Mouse (Mus musculus) gastrocnemius, postnatal 14 days (tissue): Measurements from ENCODE around the gene Map3k13. TPM values are rescaled to one million over a fixed set of nuclear protein-coding genes. Genes with fewer than 3 reads are reported as not detected.
"Not testable (repeated sequence)": the region's sequence is repeated elsewhere in the genome, so short reads cannot be mapped to it uniquely, and the experiment has no call there.

Source experiments
- DNase-seq: peaks from one replicate; pipeline ENCODE4 v3.0.0; 2021; ENCODE audit warnings: mixed read lengths
- intact Hi-C: fragments of 180-260 bp; cut with DNase I; formaldehyde crosslinking; loops from one replicate; pipeline ENCODE4 v1.15.1; 2025; ENCODE audit warnings: low total_unique reads
- long read RNA-seq, 2 experiments: library from polyadenylated mRNA; stranded (forward); transcript quantifications; one replicate each; pipeline ENCODE4 v2.0.0; 2021
- total RNA-seq, 2 experiments: library from RNA; stranded (reverse); gene quantifications; 2 replicates each; pipeline ENCODE4 v1.2.3; 2021

Gene Map3k13
- total RNA-seq = under 1 TPM; 0.41 to 0.44 TPM
- long read RNA-seq, experiment 1, partial matches to known transcripts = 0 of 5 reads
- long read RNA-seq, experiment 1, other reads (novel, unspliced or antisense) = 5 of 5 reads
- long read RNA-seq, experiment 2, partial matches to known transcripts = 0 of 9 reads
- long read RNA-seq, experiment 2, other reads (novel, unspliced or antisense) = 9 of 9 reads

DNA sequence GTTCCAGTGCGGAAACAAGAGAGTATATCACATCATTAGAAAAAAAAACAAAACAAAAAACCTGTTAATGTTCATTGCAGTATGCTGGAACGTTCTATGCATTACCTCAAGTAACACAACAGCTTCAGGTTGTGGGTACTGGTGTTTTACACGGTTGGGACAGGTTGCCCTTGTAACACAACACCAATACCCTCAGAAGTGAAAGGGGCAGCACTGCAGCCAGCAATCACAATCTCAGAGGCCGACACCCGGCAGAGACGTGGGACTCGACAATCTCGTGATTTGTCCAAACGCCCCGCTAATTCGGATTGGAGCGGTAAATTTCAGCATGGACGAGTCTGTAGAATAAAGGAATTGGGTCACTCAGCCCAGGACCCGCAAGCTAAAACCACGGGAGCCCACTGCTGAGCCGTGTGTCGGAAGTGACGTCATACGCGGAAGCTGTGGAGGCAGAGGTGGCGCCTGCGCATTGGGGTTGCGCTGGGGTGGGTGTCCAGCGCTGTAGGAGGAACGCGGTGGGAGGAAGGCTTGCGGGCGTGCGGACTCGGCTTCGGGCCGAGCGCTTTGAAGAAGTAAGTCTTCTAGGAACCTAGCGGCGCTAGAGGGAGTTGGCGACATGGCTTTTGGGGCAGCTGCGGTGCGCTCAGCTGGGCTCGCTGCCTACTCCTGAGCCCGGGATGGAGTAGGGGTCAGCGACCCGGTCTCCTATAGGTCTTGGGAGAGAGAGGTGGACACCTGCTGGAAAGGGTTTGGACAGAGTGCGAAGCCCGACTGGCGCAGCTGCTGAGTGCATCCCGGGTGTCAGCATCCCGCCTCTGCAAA lies at the start of gene Map3k13:
Gene Map3k13, plus strand, starts transcription at position 472 of the 822 bp plus-strand sequence.
- intact Hi-C loops = no loop called here
- peak; percentile 95 for DNase-seq

DNA sequence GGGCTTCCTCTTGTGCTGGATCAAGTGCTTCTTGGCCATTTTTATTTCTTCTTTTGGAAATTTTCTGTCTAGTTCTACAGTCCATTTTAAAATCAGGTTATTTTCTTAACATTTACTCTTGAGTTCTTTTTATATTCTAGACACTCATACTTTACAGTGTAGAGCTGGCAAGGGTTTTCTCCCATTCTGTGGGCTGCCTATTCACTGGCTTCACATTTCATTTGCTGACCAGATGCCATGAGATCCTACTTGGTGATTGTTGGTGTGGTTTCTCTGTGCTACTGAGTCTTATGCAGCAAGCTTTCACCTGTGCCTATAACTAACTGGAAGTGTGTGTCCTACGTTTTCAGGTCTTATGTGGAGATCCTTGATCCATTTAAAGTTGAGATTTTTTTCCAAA lies 35.7 kb upstream of the Map3k13 start:
- intact Hi-C loops = no loop called here
- no peak for DNase-seq

DNA sequence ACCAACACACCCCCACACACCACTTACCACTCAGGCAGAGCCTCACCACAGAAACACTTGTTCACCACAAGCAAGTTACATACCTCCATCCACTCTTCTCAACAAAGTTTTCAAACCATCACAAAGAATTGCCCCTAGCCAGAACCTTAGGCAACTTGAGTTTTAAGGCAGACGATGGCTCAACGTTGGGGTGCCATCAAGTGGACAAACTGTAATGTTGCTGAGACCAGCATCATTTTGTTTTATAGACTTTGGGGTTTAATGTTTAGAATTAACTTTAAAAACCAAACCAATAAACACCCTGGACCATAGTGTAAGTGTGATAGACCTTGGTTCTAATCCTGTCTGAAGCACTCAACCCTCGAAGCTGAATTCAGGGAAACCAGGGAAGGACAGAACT lies 25.9 kb upstream of the Map3k13 start:
- DNase-seq = no peak
- intact Hi-C loops = no loop called here

DNA sequence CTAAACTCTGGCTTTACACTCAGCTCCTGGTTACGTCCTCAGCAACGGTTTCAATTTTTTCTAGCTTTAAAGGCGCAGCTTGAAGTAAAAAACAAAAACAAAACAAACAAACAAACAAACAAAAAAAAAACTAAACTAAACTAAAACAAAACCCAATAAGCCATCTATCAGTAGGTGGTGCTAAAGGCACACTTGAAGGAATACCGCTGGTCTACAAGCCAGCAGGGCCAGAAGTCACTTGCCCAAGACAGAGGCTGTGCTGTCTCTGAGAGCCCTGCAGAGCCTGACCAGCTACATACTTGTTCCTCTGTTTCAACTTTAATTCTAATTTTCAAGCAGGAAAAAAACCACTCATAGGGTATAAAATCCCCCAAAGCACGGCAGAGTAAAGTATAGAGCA lies 24.5 kb upstream of the Map3k13 start:
- intact Hi-C loops = loop anchor here (5.0 kb wide), 1 partner anchor 43 kb away; no protein-coding TSS in a partner anchor
- no peak for DNase-seq

DNA sequence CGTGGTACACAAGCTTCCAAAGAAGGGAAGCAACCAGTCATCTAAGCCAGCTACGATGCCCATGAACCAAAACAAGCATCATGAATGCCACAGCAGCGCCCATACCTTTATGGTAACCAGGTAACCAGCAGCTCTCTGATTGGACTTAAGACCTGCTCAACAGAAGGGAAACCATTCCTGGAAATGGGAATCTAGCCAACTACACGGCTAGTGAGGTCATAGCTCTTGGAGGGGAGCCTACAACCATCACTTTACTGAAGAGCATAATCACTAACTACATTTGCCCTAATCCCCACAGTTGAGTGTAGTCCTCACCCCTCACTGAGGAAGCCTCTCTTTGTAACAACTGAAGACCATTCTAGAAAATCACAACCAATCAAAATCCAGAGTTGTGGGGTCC lies 19.4 kb upstream of the Map3k13 start:
- intact Hi-C loops = loop anchor here (5.0 kb wide), 1 partner anchor 38 kb away; no protein-coding TSS in a partner anchor

DNA sequence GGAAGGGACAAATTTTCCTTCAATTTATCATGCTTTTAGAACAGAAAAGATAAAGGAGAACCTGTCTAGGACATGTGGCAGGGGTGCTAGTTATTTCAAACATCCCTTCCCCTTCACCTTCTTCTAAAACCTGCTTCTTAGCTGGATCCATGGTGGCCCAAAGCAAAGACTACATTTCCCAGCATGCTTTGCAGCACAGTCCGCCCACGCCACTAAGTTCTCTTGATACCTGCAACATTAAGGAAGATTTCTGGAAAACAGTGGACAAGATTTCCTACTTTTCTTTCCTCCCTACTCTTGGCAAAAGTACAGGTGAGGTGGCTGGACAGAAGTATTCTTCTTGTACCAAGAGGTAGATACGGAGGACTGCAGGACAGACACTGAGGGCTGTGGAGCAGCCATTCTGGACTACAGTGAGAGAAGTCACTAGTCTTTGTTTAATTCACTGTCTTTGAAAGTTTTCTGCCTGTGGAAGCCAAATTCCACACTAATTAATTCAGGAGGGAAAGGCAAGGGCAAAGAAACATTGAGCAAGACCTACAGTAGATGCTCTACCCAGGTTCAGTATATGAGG lies 15.8 kb upstream of the Map3k13 start:
- intact Hi-C loops = no loop called here
- DNase-seq = no peak

More for the DNA sequence above, 19.4 kb upstream of the Map3k13 start:
- no peak for DNase-seq

DNA sequence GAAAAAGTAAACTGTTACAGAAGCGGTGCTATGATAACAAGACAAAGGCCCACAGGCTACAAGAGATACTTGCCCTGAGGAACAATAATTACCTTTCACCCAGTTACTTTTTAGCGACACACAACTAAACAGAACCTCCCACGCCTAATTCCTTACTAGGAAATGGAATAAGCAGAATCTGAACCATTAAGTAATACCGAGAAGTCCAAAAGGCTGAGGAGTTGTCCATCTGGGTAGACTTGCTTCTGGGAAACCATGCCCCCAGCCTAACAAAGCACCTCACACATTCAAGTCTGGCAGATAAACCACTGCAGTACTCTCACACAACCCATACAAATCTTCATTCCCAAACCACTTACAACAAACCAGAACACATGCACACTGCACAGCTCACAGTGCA lies 15.0 kb upstream of the Map3k13 start:
- no peak for DNase-seq
- intact Hi-C loops = no loop called here

DNA sequence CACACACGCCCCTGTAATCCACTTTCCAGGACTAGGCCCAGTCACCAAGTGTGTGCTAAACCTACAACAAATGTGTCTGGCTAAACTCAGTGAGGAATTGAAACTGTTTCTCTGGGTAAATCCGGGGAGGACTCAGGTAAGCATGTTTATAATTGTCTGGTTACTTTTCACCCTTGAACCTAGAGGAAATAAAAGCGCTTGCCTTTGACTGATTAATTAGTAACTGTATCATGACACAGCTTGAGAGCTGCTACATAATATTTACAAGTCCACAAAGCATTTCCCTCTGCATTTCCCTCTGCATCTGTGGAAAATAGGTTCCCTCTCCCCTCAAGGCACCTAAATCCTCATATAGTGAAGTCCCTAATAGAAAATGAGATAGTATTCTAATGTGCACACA lies 12.9 kb upstream of the Map3k13 start:
- intact Hi-C loops = no loop called here
- DNase-seq = no peak

DNA sequence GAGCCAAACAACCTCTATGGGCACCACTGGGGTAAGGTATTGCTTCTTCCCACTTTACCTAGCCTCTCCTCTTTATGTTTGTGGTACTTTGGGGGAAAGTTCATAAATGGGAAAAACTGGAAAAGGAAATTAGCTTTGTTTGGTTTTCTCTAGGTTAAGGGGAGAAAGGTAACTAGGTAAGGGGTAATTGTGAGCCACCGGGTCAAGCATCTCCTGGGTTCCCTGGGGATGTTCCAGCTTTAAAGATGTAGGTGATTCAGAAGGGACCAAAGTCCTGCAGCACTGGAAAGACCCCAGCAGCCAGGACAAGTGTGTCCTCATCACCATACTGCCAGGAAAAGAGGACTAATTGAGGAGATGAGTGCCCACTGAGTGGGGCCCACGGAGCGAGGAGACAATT lies 12.3 kb upstream of the Map3k13 start:
- intact Hi-C loops = no loop called here
- no peak for DNase-seq

DNA sequence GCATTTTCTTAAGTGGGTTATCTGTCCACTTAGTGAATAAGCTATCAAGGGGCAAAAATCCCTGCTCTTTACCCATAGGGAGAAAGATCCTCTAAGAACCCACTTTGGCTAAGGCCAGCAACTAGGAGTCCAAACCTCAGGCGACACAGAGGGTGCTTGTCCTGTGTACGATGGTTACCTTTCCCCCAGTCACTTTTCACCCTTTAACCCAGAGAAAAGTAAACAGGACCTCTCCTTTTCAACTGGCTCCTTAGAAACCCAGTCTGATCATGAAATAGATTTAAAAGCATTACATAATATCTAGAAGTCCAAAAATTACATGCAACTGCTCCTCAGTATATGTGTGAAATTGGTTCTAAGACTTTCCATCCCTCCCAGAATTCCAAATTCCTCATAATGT lies 11.3 kb upstream of the Map3k13 start:
- DNase-seq = no peak
- intact Hi-C loops = no loop called here

DNA sequence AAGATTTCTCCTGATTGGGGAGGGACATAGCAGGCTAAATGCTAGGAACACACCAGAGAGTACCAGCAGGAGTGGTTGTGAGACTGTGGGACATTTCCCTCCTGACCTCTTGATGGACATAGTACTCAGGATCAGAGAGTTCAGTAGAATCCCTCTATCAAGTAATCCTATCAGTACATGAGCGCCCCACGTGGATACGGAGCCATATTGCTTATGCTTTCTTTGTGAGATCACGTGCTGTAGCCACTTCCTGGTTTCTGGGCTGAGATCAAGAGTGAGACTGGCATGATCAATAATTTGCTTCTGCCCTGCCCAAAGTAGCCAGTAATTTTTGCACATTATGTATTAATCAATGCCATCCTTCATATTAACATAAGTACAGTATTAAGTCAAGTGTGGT lies 9.1 kb upstream of the Map3k13 start:
- intact Hi-C loops = no loop called here

DNA sequence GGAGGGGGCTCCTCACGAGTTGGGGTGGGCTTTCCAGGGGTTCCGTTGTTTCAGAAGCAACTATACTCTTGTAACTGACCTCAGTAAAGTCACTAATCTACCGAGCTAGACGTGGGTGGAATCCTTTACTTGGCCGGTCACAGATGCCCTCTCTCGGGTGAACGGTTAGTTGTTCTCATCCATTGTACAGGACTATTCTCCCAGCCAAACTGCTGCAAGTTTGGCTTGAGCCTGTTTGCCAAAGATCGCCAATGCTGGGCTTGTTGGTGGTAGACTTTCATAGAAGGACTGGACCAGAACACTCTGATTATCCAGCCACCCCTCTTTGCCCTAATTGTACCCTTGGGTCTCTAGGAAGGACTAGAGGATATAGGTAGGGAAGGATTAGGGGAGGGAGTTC lies 7.8 kb upstream of the Map3k13 start:
- DNase-seq = no peak
- intact Hi-C loops = no loop called here

More for the DNA sequence above, 9.1 kb upstream of the Map3k13 start:
- DNase-seq = no peak

DNA sequence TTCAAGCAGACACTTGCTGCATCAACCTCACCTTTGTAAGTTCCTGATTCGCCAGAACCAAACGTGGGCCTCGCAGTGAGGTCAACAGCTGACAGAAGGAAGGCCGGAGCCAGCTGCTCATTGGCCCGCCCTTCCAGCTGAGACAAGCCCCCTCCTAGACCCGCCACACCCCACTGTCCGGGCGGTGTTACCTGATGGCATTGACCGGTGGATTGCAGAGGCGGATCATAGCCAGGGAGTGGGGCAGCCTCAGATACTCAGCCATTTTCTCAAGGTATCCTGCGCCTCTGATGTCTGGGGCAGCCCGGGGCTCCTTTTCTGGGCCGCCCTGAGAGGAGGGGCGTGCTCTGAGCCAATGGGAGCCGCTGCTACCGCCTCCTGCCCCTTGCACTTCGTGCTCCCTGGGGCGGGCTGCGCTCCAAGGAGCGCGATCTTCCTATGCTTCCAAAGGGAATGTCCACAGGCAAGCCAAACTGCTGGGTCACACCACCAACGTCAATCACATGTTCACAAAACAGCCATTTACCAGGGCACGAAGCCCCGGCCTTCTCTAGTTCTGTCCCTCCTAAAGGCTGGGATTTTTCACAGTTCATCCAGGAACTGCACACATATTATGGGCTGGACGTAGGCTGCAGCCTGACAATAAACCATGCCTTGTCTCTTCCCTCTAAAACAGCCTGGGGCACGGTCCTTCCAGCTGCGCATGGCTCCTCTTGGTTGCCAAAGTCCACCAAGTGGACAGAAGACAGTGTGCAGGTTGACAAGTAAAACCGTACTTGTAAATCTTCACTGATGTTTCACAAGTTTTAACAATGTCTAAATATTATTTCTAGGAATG lies 6.4 kb upstream of the Map3k13 start, which contains the start of gene Ehhadh:
Gene Ehhadh, minus strand, starts transcription at position 292 of the 838 bp plus-strand sequence.
- intact Hi-C loops = no loop called here
- DNase-seq = peak; percentile 76

DNA sequence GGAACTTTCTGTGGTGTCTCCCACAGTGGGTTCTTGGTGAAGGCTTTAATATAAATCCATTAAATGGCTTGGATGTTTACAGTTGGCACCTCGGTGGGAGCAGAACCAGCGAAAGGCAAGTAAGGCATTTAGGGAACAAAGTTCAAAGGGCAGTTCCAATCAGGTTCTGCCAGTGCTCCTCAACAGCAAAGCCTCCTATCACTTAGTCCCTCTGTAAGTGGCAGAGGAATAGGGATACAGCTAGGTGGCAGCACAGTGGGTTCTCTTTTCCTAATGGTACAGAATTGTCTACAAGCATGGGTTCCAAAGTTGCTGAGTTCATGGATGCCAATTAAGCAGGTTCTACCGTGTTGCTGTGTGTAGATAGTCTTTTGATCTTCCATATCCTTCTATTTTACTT lies 5.6 kb upstream of the Map3k13 start:
- DNase-seq = no peak

DNA sequence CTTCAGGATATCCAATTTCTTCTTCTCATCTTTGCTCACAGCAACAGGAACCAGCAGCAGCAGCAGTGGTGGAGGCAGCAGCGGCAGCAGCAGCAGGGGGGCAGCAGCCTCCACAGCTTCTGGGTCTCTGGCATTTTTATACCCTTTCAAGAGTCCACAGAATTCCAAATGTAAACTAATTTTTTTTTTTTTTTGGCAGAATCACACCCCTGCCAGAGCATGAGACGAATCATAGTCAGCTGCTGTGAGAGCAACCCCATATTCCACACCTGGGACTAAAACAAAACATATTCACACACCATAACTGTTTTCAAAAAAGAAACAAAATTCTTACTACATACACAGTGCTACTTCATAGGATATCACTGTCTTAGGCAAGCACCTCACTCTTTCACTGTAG lies 5.0 kb upstream of the Map3k13 start:
- DNase-seq = no peak
- intact Hi-C loops = no loop called here

More for the DNA sequence above, 5.6 kb upstream of the Map3k13 start:
- intact Hi-C loops = no loop called here

DNA sequence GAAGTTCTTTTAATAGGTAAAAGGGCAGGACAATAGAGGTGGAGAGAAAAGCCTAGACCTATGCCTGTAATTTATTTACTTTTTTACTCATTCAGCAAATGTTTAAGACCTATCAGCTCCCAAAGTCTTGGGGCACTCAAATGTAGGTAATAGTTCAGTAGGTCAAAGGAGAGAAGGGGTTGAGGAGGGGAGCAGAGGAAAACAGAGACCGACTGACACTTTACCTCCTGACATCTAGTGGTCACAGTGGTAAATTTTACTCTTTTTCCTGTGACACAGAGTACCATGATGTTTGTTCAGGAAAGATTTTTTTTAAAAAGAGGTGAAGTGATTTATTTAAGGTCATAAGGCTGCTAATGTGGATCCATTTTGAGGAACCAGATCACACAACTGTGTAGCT lies 3.7 kb upstream of the Map3k13 start:
- DNase-seq = no peak
- intact Hi-C loops = no loop called here

DNA sequence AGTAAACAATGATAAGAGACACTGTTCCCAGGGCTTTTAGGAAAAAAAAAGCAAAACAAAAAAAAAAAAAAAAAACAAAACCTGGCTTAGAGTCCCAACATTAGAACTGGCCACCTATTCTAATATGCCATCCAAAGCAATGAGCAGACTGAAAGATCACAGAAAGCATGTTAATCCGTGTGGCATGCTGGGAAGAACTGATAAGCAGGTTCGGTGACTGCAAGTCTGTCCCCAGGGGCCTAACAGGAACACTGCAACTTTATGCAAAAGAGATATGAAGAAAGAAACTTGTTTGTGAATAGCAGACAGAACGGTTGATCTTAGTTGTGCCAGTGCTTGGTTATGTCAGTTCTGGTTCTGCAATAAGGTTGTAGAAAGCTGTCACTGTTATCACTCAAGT lies 2.4 kb upstream of the Map3k13 start:
- intact Hi-C loops = no loop called here

DNA sequence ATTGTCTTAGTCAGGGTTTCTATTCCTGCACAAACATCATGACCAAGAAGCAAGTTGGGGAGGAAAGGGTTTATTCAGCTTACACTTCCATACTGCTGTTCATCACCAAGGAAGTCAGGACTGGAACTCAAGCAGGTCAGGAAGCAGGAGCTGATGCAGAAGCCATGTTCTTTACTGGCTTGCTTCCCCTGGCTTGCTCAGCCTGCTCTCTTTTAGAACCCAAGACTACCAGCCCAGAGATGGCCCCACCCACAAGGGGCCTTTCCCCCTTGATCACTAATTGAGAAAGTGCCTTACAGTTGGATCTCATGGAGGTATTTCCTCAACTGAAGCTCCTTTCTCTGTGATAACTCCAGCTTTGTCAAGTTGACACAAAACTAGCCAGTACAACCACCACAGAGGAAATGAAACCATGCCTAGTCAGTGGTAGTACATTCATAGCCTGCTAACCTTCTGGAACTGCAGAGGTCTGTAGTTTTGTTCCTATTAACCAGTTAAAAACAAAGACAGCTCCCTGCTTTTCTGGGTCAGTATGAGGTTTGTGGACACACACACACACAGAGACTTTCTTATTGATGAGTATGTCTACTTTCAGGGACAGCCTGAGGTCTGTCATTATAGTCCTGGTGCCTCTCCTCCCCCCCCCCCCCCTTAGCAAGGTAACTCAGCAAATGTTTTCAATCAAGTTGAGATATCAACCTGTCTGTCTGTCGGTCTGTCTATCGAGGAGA lies 901 bp upstream of the Map3k13 start:
- intact Hi-C loops, DNase-seq: not testable (repeated sequence)

More for the DNA sequence above, 2.4 kb upstream of the Map3k13 start:
- DNase-seq = no peak

DNA sequence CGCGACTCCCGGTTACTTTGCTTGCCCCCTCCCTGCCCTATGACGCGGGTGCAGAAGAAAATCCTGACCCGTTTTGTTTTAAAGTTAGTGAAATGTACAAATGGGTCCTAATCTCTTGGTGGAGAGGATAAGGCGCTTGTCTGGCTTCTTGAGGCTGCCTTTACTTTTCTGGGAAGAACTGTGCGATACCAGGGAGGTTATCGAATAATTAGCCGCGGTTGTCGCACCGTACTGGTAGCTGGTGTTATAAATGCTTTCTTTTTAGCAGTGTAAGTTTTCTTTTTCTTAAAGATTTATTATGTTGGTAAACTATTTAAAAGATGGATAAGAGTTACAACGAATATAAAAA lies 525 bp downstream of the Map3k13 start:
- intact Hi-C loops = no loop called here

More for the DNA sequence above, 525 bp downstream of the Map3k13 start:
- DNase-seq = no peak
